Mouse (Mus musculus): ENCODE measurements at regions not wholly inside any gene's neighbourhood (a gene's known extent, or its start where the extent isn't known, plus 50 kb on each side); places are given as distances from the start of the nearest gene placed in this dataset.
A peak's percentile ranks its signal among the peaks of the same experiment; 100 is the strongest.

DNA sequence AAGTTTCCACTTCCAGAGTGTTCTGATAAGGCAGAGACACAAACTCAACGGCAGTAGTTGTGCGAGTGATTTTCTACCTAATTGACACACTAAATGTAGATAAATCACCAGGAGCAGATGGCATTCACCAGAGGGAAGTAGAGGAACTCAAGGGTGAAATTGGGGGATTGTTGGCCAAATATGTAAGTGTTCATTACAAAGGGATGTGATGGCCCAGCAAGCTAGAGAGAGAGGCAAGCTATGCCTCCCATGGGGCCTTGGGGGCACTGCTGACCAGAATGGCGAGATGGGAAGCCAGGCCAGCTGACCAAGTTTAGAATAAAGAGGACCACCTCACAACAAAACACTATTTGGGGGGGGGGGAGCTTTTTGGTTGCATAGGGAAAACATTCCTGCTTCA is 136.5 kb upstream of the Mocs1 start:
- no peak overlapping the region for H3K9ac ChIP-seq (replicated peaks; ENCODE audit: low read depth, low read length)
- H3K4me2 ChIP-seq (ENCODE audit: low read depth, low read length) = no peak overlapping the region
- H3K27ac ChIP-seq (ENCODE audit: low read depth) = no peak overlapping the region
- ATAC-seq (ENCODE audit: insufficient read depth, low read depth) = no peak
- TF ChIP-seq CTCF (IDR thresholded peaks at IDR 0.05; ENCODE audit: low read depth) (no peak; the same call in 1 of the 2 replicates), EP300 (IDR thresholded peaks at IDR 0.05; ENCODE audit: low read depth) (no peak)
- H3K27me3 ChIP-seq (ENCODE audit: control insufficient read depth, insufficient read depth, low read length) = no peaks in the 10 kb centered on the region
- H3K4me3 ChIP-seq (ENCODE audit: low read depth, low read length) = no peak overlapping the region
- 0 out of 2 replicates have a peak, but pooled peaks cover 4% of the 10 kb centered on the region for H3K9me3 ChIP-seq (replicated peaks; ENCODE audit: control insufficient read depth, low read length)
- no peaks in the 10 kb centered on the region for H3K36me3 ChIP-seq (replicated peaks; ENCODE audit: control insufficient read depth, insufficient read depth, low read length)
- 63% methylated on average over 3 of the region's 3 CpGs for WGBS
- no peak for DNase-seq (ENCODE audit: low spot score)
- H3K4me1 ChIP-seq (ENCODE audit: control insufficient read depth, insufficient read depth) = no peaks in the 10 kb centered on the region

GRCm38 (mm10) chr17:49304461-49304860 is 123.7 kb upstream of the Mocs1 start:
- DNase-seq (ENCODE audit: low spot score) (no peak), ATAC-seq (ENCODE audit: insufficient read depth, low read depth) (no peak)
- WGBS = 76% methylated on average over 3 of the region's 3 CpGs
- no peak for TF ChIP-seq EP300 (IDR thresholded peaks at IDR 0.05; ENCODE audit: low read depth)
- no peak for TF ChIP-seq CTCF (IDR thresholded peaks at IDR 0.05; ENCODE audit: low read depth)
- Histone ChIP-seq H3K9ac (replicated peaks; ENCODE audit: low read depth, low read length) (no peak overlapping the region), H3K4me2 (ENCODE audit: low read depth, low read length) (no peak overlapping the region), H3K36me3 (replicated peaks; ENCODE audit: control insufficient read depth, insufficient read depth, low read length) (no peaks in the 10 kb centered on the region), H3K27me3 (ENCODE audit: control insufficient read depth, insufficient read depth, low read length) (no peaks in the 10 kb centered on the region), H3K27ac (ENCODE audit: low read depth) (no peak overlapping the region), H3K4me1 (ENCODE audit: control insufficient read depth, insufficient read depth) (no peaks in the 10 kb centered on the region), H3K9me3 (replicated peaks; ENCODE audit: control insufficient read depth, low read length) (no peaks in the 10 kb centered on the region), H3K4me3 (ENCODE audit: low read depth, low read length) (no peak overlapping the region)

GRCm38 (mm10) chr17:49305116-49305515 is 123.0 kb upstream of the Mocs1 start:
- Histone ChIP-seq H3K27me3 (ENCODE audit: control insufficient read depth, insufficient read depth, low read length) (no peaks in the 10 kb centered on the region), H3K36me3 (replicated peaks; ENCODE audit: control insufficient read depth, insufficient read depth, low read length) (no peaks in the 10 kb centered on the region), H3K9me3 (replicated peaks; ENCODE audit: control insufficient read depth, low read length) (no peaks in the 10 kb centered on the region), H3K27ac (ENCODE audit: low read depth) (no peak overlapping the region), H3K4me2 (ENCODE audit: low read depth, low read length) (no peak overlapping the region), H3K4me3 (ENCODE audit: low read depth, low read length) (no peak overlapping the region), H3K9ac (replicated peaks; ENCODE audit: low read depth, low read length) (no peak overlapping the region), H3K4me1 (ENCODE audit: control insufficient read depth, insufficient read depth) (no peaks in the 10 kb centered on the region)
- ATAC-seq (ENCODE audit: insufficient read depth, low read depth) = no peak
- no peak for TF ChIP-seq EP300 (IDR thresholded peaks at IDR 0.05; ENCODE audit: low read depth)
- no peak for TF ChIP-seq CTCF (IDR thresholded peaks at IDR 0.05; ENCODE audit: low read depth)
- no peak for DNase-seq (ENCODE audit: low spot score)
- WGBS = 76% methylated on average over 6 of the region's 6 CpGs

DNA sequence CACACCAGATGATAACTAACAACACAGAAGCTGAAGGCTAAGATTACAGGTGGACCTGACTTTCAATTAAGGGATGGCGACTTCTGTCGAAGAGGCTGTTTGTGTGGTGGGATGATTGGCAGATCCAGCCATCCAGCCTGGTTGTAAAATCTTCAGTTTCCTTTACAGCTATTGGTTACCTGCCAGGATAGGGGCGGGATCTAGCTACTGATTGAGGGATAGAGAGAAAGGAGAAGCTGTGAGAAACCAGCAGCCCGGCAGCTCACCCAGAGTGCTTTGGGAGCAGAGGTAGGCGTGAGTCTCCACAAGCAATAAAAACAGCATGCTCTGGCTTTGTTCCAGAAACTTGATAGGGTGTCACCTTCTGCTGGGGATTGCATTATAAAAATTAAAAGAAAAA is 119.1 kb upstream of the Mocs1 start:
- no peaks in the 10 kb centered on the region for H3K27me3 ChIP-seq (ENCODE audit: control insufficient read depth, insufficient read depth, low read length)
- H3K4me3 ChIP-seq (ENCODE audit: low read depth, low read length) = no peak overlapping the region
- H3K27ac ChIP-seq (ENCODE audit: low read depth) = no peak overlapping the region
- no peaks in the 10 kb centered on the region for H3K4me1 ChIP-seq (ENCODE audit: control insufficient read depth, insufficient read depth)
- H3K36me3 ChIP-seq (replicated peaks; ENCODE audit: control insufficient read depth, insufficient read depth, low read length) = no peaks in the 10 kb centered on the region
- peak; percentile 51; the same call in 1 of the 2 replicates for ATAC-seq (ENCODE audit: insufficient read depth, low read depth)
- 24% methylated on average over 5 of the region's 5 CpGs for WGBS
- H3K9me3 ChIP-seq (replicated peaks; ENCODE audit: control insufficient read depth, low read length) = no peaks in the 10 kb centered on the region
- no peak overlapping the region for H3K9ac ChIP-seq (replicated peaks; ENCODE audit: low read depth, low read length)
- TF ChIP-seq EP300 (IDR thresholded peaks at IDR 0.05; ENCODE audit: low read depth) (no peak), CTCF (IDR thresholded peaks at IDR 0.05; ENCODE audit: low read depth) (no peak)
- peak; percentile 17 for DNase-seq (ENCODE audit: low spot score)
- no peak overlapping the region for H3K4me2 ChIP-seq (ENCODE audit: low read depth, low read length)

GRCm38 (mm10) chr17:49314196-49314595 is 114.0 kb upstream of the Mocs1 start:
- Histone ChIP-seq H3K27ac (ENCODE audit: low read depth) (no peak overlapping the region), H3K9me3 (replicated peaks; ENCODE audit: control insufficient read depth, low read length) (no peaks in the 10 kb centered on the region), H3K36me3 (replicated peaks; ENCODE audit: control insufficient read depth, insufficient read depth, low read length) (no peaks in the 10 kb centered on the region), H3K9ac (replicated peaks; ENCODE audit: low read depth, low read length) (no peak overlapping the region), H3K27me3 (ENCODE audit: control insufficient read depth, insufficient read depth, low read length) (no peaks in the 10 kb centered on the region), H3K4me2 (ENCODE audit: low read depth, low read length) (no peak overlapping the region), H3K4me3 (ENCODE audit: low read depth, low read length) (no peak overlapping the region), H3K4me1 (ENCODE audit: control insufficient read depth, insufficient read depth) (no peaks in the 10 kb centered on the region)
- 71% methylated on average over 2 of the region's 2 CpGs for WGBS
- DNase-seq (ENCODE audit: low spot score) = no peak
- no peak for ATAC-seq (ENCODE audit: insufficient read depth, low read depth)
- TF ChIP-seq EP300 (IDR thresholded peaks at IDR 0.05; ENCODE audit: low read depth) (no peak), CTCF (IDR thresholded peaks at IDR 0.05; ENCODE audit: low read depth) (no peak)

DNA sequence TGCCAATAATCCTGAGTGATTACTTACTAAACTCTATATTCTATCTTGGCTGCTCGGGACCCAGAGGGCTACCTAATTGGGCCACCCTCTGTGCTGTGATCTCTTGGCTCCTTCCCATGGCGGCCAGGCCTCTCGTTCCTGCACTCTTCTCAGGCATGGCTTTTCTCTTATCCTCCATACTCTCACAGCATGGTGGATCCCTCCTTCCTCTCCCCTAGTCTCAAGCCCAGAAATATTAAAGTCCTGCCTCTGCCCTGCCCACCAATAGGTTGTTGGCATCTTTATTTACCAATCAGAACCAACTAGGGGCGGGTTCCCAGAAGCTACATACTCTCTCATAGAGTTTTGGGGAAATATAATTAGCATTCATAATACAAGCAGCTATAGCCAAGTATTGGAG is 100.6 kb upstream of the Mocs1 start:
- Histone ChIP-seq H3K27ac (ENCODE audit: low read depth) (no peak overlapping the region), H3K27me3 (ENCODE audit: control insufficient read depth, insufficient read depth, low read length) (no peaks in the 10 kb centered on the region), H3K4me2 (ENCODE audit: low read depth, low read length) (no peak overlapping the region), H3K36me3 (replicated peaks; ENCODE audit: control insufficient read depth, insufficient read depth, low read length) (no peaks in the 10 kb centered on the region), H3K9ac (replicated peaks; ENCODE audit: low read depth, low read length) (no peak overlapping the region), H3K4me1 (ENCODE audit: control insufficient read depth, insufficient read depth) (no peaks in the 10 kb centered on the region), H3K9me3 (replicated peaks; ENCODE audit: control insufficient read depth, low read length) (no peaks in the 10 kb centered on the region), H3K4me3 (ENCODE audit: low read depth, low read length) (no peak overlapping the region)
- no peak for TF ChIP-seq CTCF (IDR thresholded peaks at IDR 0.05; ENCODE audit: low read depth)
- TF ChIP-seq EP300 (IDR thresholded peaks at IDR 0.05; ENCODE audit: low read depth) = no peak
- DNase-seq (ENCODE audit: low spot score) (no peak), ATAC-seq (ENCODE audit: insufficient read depth, low read depth) (no peak)
- 68% methylated on average over 4 of the region's 4 CpGs for WGBS

Data from heart, postnatal 0 days (tissue).